Mouse (Mus musculus) frontal cortex, postnatal 10 days (tissue): ENCODE measurements around the gene Dytn.
A peak's percentile ranks its signal among the peaks of the same experiment; 100 is the strongest.

ENCODE experiments used
- DNase-seq, 2 experiments: peaks; one replicate each; pipeline ENCODE4 v3.0.0; 2022; ENCODE audit warnings: low spot score in 2 of 2, mixed read lengths in 1 of 2

The Dytn gene

GRCm38 (mm10) chr1:63579153-63579552 is 107.6 kb downstream of the Dytn start:
- no peak for DNase-seq

- DNase-seq = no peak
Observed at GRCm38 (mm10) chr1:63576803-63577202, 109.9 kb downstream of the Dytn start.

- DNase-seq = no peak
Observed at GRCm38 (mm10) chr1:63573864-63574611, 112.7 kb downstream of the Dytn start.

- peak; percentile 18 to 27 for DNase-seq
Observed at GRCm38 (mm10) chr1:63573432-63573831, 113.3 kb downstream of the Dytn start.
